Mouse (Mus musculus) liver, embryonic 14.5 days (tissue): Measurements from ENCODE around the gene Cul4a.

ENCODE experiments used
- CTCF ChIP-seq: IDR thresholded peaks from 2 replicates; pipeline ENCODE4 v1.5.1; 2016; ENCODE audit warnings: antibody characterized with exemption, low read depth, control low read depth
- EP300 ChIP-seq: IDR thresholded peaks from 2 replicates; pipeline ENCODE4 v1.6.1; 2016; ENCODE audit warnings: antibody characterized with exemption, low read depth

- no peak for TF ChIP-seq CTCF
- peak; percentile 82 for TF ChIP-seq EP300
Observed at GRCm38 (mm10) chr8:13122887-13123421, 17.5 kb downstream of the Cul4a start.
